Mouse (Mus musculus) lung, postnatal 14 days (tissue): Measurements from ENCODE around the gene Tbca.

Source experiments
- DNase-seq: peaks from one replicate; pipeline ENCODE4 v3.0.0; 2021

Gene Tbca

DNA sequence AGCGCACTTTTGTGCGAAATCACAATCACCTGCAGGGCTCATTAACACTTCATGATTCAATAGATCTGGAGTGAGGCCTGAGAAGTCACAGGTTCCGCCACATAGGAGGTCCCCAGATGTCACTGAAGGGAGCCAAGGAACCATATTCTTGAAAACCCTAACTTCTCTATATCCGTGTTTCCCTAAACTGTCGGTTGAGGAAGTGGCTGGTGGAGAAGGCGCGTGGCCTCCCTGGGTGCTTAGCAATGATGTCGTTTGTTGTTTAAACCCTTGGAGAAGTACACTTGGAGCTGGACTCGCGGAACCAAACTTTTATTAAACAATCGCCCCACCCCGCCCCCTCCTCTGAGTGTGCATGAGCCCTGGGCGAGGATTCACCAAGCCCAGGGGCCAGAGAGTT, 60.6 kb downstream of the Tbca start:
- no peak for DNase-seq

DNA sequence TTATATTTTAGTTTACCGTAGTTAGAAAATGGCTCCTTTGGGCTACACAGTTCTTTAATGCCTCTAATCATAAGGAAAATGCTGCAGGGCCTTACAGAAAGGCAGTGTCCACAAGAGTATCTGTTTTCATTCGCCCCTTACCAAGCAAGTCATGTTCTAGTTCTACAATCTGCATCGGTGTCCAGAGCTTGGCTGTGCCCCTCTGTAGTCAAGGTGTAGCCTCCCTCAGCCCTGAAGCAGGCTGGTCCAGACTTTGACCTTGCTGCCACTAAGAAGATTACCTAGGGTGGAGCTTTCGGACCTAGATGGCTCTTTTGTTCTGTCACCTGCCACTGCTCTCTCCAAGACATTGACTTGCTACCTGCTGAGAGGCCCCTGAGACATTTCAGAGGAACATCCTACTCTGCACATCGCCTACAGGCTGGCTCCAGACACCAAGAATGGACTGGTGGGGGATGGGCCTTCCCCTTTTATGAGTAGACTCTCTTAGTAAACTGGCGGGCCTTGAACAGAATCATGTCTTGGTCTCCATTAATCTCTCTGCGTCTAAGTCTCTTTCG, 69.4 kb downstream of the Tbca start:
- DNase-seq = no peak

DNA sequence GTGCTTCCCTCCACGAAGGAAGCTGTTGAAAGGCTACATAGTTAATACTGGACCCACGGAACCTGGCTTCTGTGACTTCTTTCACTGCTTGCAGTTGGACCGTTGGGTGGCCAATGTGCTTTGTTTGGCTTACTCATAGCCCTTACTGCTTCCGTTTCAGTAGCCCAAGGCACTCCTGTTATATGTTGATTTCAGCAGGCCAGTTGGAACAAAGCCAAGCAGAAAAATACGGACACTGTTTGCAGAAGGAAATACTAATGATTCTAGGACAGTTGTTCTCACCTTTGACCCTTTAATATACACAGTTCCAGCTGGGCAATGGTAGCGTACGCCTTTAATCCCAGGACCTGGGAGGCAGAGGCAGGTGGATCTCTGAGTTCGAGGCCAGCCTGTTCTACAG, 70.5 kb downstream of the Tbca start:
- DNase-seq = no peak

- DNase-seq = no peak
Measured at GRCm38 (mm10) chr13:94862491-94863230, 74.0 kb downstream of the Tbca start.

GRCm38 (mm10) chr13:94866906-94867305, 78.2 kb downstream of the Tbca start:
- DNase-seq = no peak

DNA sequence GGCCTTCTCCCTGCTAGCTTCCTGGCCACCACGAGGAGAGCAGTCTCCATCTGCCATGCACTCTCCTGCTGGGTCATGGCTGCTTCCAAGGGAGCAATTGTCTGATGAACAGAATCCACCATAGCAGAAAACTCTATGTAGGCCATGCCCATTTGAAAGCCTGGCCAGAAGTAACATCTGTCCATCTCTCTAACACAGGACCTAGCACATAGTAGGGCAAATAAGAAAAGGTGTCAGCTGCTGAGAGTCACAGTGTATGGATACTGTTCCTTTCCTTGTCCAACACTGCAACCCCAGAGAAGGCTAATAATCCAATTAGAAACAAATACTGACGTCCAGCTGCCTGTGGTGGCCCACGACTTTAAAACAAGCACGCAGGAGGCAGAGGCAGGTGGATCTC, 79.1 kb downstream of the Tbca start:
- DNase-seq = no peak

DNA sequence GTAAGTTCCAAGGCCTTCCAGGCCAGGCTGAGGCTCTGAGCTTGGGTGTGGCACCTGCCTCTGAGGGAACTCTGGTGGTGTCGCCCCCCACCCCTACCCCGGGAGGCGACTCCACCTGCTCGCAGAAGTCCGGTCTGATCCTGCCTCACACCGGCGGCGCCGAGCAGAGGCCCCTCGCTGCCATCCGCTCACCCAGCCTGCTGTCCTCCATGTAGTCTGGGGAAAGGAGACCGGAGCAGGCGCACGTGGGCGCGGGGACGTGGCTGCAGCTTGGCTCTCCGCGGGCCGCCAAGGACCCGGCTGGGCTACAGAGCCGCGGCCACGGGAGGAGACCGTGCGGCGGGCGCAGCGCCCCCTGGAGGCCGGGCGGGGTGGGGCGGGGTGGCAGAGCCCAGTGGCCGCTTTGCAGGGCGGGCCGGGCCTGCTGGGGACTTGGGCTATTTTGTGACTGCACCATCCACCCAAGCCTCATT, 79.8 kb downstream of the Tbca start:
- peak; percentile 48 for DNase-seq

- DNase-seq = no peak
Measured at GRCm38 (mm10) chr13:94869541-94869940, 80.8 kb downstream of the Tbca start.

DNA sequence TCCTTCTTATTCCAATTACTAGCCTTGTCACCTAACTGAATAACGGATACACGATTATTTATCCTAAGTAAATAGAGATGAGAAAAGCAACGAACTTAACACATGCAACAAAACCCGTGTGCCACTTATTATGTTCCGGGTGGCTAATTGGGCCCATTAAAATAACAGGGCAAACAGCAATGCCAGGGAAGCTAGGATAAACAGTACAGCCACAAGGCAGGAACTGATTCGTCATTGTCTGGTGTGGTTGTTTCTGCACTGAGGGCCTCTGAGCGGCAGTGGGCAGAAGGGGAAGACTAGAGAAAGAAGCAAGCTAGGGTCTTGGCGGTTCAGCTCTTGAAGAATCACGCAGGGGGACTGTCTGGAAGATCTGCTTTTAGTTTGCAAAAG, 81.4 kb downstream of the Tbca start:
- no peak for DNase-seq

- DNase-seq = no peak
Measured at GRCm38 (mm10) chr13:94870461-94871186, 81.9 kb downstream of the Tbca start.

DNA sequence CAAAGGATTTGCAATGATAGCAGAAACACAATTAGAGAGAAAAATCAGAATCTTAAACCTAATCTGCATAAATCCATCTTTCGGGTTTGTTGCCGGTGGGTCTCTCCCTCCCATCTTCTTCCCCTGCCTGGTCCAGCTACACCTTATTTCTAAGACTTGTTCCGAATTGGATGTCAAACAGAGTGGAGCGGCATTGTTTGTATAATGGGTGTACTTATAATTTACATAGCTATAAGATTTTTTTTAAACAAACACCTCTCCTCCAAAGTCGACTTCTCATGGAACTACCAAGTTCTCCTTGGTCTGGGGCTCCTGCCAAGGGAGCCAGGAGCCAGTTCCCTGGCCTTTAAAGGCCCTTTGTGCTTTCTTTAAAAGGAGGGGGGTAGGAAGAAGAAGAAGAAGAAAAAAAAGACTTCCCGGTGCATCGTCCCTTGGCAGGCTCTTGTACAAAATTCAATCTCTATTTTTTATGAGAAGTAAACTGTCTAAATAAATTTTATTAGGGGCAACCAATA, 83.2 kb downstream of the Tbca start:
- DNase-seq = no peak

GRCm38 (mm10) chr13:94872439-94872838, 83.7 kb downstream of the Tbca start:
- no peak for DNase-seq

DNA sequence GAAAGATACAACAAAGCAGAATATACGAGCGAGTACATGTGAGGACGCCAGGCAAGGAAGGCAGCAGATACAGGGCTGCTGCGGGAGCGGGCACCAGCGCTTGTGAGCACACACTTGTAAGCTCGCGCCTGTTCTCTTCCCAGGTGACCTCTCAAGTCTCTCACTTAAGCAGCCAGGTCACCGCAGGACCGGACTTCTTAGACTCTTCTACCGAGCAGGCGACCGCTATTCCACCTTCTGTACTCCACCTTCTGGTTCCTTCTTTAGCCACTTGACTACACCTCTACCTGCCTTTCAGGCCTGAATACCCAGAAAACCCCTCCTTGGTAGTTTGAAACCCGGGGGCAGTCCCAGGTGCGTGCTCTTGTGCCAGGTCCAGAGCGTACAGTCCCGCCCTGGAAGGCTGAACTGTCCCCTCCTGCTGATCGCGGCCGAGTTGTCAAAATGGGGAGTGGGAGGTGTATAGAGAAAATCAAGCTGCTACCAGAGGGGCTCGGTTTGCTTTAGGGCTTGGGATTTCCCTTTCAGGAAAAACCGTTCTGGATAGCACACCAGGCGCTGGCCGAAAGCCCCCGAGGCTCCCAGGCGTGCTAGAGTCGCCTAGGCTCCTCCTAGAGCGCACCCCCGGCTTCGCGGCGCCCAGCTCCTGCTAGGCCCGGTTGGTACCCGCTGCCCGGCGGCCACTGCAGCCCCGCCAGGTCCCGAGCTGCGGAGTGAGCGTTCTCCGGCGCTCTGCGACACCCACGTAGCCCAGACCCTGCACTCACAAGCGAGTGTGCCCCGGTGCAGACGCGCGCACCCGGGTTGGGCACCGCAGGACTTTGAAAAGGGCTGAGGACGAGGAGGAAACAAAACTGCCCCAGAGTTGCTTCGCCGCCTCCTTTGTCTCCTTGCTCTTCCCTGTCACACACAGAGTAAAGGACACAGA, 84.7 kb downstream of the Tbca start:
- no peak for DNase-seq

DNA sequence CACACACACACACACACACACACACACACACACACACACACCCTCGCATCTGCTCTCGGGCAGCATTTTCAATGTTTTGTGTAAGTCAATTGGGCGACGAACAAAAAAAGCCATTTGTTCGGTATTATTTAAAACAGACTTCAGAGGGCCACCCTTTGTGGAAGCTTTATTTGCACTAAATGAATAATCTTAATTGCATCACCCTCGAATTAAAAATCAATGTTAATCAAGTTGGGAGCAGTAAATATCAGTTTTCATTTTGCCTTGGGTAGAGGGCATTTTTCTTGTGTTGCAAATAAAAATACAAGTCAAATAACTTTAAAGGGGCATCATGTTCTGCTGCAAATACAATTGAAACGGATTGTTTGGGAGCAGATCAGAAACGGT, 85.3 kb downstream of the Tbca start:
- no peak for DNase-seq

- DNase-seq = no peak
Measured at GRCm38 (mm10) chr13:94874656-94875395, 86.1 kb downstream of the Tbca start.

DNA sequence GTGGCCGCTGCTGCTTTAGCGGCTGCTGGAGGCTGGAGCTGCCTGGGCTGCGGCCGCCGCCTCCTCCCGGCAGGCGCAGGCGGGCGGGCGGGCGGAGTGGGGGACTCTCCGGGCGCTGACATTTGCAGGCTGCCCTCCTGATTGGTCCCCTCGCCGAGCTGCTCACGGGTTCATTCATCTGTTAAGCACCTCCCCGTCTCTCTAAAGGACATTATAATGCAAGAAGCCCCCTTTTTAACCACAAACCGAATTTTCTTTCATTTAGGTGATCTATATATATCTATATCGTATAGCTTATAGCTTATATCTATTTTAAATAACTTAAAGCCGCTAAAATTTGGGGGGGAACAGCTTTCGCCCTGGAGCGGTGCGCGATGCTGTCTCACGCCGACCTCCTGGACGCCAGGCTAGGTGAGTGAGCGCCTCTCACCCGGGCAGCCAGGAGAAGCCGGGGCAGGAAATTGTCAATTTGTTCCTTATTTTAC, 86.7 kb downstream of the Tbca start, which contains the start of gene Otp:
Gene Otp, plus strand, starts transcription at position 207 of the 485 bp plus-strand sequence.
- no peak for DNase-seq

DNA sequence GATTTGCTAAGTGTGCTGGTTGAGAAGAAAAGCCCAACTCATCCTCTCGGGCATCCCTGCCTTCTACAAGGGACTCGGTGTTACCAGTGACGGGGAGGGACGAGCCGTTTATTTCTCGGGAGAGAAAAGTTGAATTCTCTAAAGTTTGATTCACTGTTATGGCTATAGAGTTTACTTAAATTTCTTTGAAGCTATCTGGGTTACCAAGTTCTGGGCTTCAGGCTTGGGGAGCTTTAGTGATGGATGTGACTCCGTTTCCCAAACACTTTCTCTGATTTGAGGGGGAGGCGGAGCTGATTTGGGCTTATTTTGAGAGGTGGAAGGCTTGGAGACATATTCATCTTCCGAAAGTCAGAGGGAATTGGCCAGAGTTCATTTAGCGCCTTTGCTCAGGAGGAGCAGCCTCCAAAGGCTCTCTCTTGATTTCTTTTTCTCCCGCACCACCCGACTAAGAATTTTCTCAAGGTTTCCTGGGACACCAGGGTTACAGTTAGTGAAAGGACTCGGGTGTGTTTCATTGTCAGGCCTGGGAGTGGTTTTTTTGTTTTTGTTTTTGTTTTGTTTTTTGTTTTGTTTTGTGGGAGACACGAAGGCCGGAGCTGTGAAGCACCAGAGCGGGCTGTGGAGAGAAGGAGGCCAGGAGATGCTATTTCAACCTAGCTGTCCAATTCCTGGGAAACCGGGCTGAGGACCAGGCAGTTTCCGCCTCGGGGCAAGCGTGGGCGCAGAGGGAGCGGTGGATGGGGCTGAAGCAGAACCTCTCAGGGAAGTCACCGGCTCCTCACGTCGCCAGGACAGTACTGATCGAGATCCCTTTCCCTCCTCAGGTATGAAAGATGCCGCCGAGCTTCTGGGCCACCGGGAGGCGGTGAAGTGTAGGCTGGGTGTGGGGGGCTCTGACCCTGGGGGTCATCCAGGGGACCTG, 87.8 kb downstream of the Tbca start:
- DNase-seq = no peak

DNA sequence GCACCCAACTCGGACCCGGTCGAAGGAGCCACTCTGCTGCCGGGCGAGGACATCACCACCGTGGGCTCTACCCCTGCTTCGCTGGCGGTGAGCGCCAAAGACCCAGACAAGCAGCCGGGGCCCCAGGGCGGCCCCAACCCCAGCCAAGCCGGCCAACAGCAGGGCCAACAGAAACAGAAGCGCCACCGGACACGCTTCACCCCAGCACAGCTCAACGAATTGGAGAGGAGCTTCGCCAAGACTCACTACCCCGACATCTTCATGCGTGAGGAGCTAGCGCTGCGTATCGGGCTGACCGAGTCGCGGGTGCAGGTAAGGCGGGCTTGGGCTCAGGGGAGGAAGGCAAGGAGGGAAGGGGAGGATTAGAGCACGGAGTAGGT, 88.5 kb downstream of the Tbca start:
- no peak for DNase-seq

DNA sequence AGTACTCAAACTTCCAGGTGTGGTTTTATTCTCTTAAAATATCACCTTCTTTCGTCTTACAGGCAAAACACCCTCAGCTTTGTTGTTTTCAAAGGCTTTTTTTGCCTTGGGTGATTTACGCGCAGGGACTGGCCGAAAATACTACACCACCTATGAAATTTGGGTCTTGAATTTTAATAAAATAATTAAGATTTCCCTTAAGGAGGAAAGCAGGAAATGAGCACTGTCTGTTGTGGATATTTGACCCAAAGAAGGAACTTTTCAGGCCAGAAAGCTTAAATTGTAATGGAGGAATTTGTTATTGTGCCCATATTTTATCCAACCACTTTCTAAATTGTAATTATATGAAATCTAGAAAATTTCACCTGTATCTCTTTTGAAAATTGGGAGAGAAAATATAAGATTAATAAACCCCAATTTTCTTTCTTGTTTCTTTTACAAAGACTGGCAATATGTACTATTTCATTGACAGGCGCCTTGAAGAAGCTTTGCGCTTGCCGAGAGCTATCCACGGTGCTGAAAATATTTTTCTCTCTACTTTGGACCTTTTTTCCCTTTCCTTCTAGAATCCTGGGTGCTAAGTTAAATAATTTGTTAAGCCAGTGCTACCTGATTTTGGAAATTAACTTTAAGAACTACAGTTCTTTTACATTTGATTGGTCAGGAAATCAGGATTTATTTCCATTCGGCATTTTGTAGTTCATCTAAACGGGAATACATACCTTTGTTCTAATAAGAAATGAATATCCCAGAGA, 89.5 kb downstream of the Tbca start:
- no peak for DNase-seq

DNA sequence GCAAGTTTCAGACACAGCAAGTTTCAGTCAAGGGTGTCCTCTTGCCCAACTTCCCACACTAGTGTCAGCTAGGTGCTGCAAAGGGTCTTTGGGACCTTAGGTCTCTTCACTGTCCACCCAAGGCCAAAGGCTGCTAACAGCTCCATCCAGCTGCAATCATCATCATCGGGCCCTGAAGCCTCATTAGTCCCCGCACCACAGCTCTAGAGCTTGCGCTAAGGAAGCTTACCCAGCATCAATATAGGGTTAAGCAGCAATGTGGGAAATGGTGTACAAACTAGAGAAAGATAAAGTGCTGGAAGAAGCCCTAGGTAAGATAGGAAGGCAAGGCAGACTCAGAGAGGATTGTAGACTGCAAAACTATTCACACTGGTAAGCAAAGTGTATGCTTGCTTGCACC, 92.5 kb downstream of the Tbca start:
- DNase-seq = no peak
